Mouse (Mus musculus) MEL (cell line): ENCODE data around the gene Pax8. TPM values are rescaled to one million over a fixed set of nuclear protein-coding genes. Genes with fewer than 3 reads are reported as not detected.

Source experiments
- DNase-seq: peaks from one replicate; pipeline ENCODE4 v3.0.0; 2011; ENCODE audit warnings: low read depth, low spot score
- H3K27ac ChIP-seq: 2 replicates; pipeline ENCODE4 v1.5.1; 2012; ENCODE audit warnings: low read depth, mild to moderate bottlenecking, control low read depth, low read length, moderate library complexity; ENCODE audit not compliant: control insufficient read depth
- H3K27me3 ChIP-seq, 2 experiments: fragments of 150-350 bp in 1 of 2; sonication (generic) in 1 of 2; 2 replicates each; pipeline ENCODE4 v1.6.1; 2012; ENCODE audit warnings: low read length in 2 of 2, mild to moderate bottlenecking in 2 of 2, improper control_type of control experiment in 1 of 2, moderate library complexity in 1 of 2; ENCODE audit not compliant: insufficient read depth in 2 of 2, control insufficient read depth in 1 of 2
- H3K36me3 ChIP-seq, 2 experiments: 2 replicates each; pipeline ENCODE4 v1.6.1; 2012 to 2014; ENCODE audit warnings: low read length in 2 of 2, improper control_type of control experiment in 1 of 2, inconsistent platforms in 1 of 2, mild to moderate bottlenecking in 1 of 2; ENCODE audit not compliant: insufficient read depth in 2 of 2, control insufficient read depth in 1 of 2
- H3K4me1 ChIP-seq, 2 experiments: fragments of 150-350 bp in 1 of 2; sonication (generic) in 1 of 2; 2 replicates each; pipeline ENCODE4 v1.6.1; 2012; ENCODE audit warnings: low read length in 2 of 2, improper control_type of control experiment in 1 of 2, mild to moderate bottlenecking in 1 of 2; ENCODE audit not compliant: insufficient read depth in 2 of 2, control insufficient read depth in 1 of 2
- H3K4me3 ChIP-seq, 2 experiments: fragments of 150-350 bp in 1 of 2; sonication (generic) in 1 of 2; 2 replicates each; pipeline ENCODE4 v1.5.1; 2012; ENCODE audit warnings: low read depth in 2 of 2, low read length in 2 of 2, mild to moderate bottlenecking in 2 of 2, moderate library complexity in 2 of 2, control low read depth in 1 of 2, improper control_type of control experiment in 1 of 2; ENCODE audit not compliant: control insufficient read depth in 1 of 2, insufficient read depth in 1 of 2
- H3K79me2 ChIP-seq: 2 replicates; pipeline ENCODE4 v1.6.1; 2012; ENCODE audit warnings: mild to moderate bottlenecking, low read length, moderate library complexity; ENCODE audit not compliant: control insufficient read depth, poor library complexity, insufficient read depth
- H3K9ac ChIP-seq: 2 replicates; pipeline ENCODE4 v1.6.1; 2012; ENCODE audit warnings: low read depth, mild to moderate bottlenecking, control low read depth, low read length, moderate library complexity; ENCODE audit not compliant: control insufficient read depth, poor library complexity, severe bottlenecking
- H3K9me3 ChIP-seq: fragments of 150-350 bp; sonication (generic); replicated peaks from 2 replicates; pipeline ENCODE4 v1.6.1; 2012; ENCODE audit warnings: mild to moderate bottlenecking, low read length, improper control_type of control experiment, moderate library complexity; ENCODE audit not compliant: insufficient read depth
- BHLHE40 ChIP-seq: IDR thresholded peaks from 2 replicates; pipeline ENCODE4 v1.6.1; 2012; ENCODE audit warnings: low read depth, mild to moderate bottlenecking, inconsistent platforms, low read length, improper control_type of control experiment, borderline replicate concordance
- CHD1 ChIP-seq: IDR thresholded peaks from 2 replicates; pipeline ENCODE4 v1.6.1; 2012; ENCODE audit warnings: low read depth, mild to moderate bottlenecking, inconsistent platforms, low read length, improper control_type of control experiment
- CHD2 ChIP-seq: IDR thresholded peaks from 2 replicates; pipeline ENCODE4 v1.6.1; 2011; ENCODE audit warnings: low read length, improper control_type of control experiment
- CTCF ChIP-seq, 3 experiments: IDR thresholded peaks in 2 of 3; conservative IDR thresholded peaks in 1 of 3; 2 replicates each; pipeline ENCODE4 v1.5.1; 2011 to 2012; ENCODE audit warnings: low read length in 3 of 3, low read depth in 2 of 3, mild to moderate bottlenecking in 2 of 3, improper control_type of control experiment in 1 of 3, inconsistent platforms in 1 of 3, mixed read lengths in 1 of 3, moderate library complexity in 1 of 3; ENCODE audit not compliant: control insufficient read depth in 1 of 3, insufficient read depth in 1 of 3, poor library complexity in 1 of 3, severe bottlenecking in 1 of 3
- ELF1 ChIP-seq: IDR thresholded peaks from 2 replicates; pipeline ENCODE4 v1.6.1; 2014; ENCODE audit warnings: low read depth, mild to moderate bottlenecking, inconsistent platforms, low read length, improper control_type of control experiment, moderate library complexity
- GABPA ChIP-seq: IDR thresholded peaks from 2 replicates; pipeline ENCODE4 v1.6.1; 2012; ENCODE audit warnings: low read depth, mild to moderate bottlenecking, inconsistent platforms, low read length, improper control_type of control experiment, moderate library complexity
- GATA1 ChIP-seq: IDR thresholded peaks from 2 replicates; pipeline ENCODE4 v1.6.1; 2011; ENCODE audit warnings: low read depth, low read length, improper control_type of control experiment
- JUND ChIP-seq: IDR thresholded peaks from 2 replicates; pipeline ENCODE4 v1.6.1; 2011; ENCODE audit warnings: low read depth, mild to moderate bottlenecking, improper control_type of control experiment, low read length
- KAT2A ChIP-seq: conservative IDR thresholded peaks from 2 replicates; pipeline ENCODE4 v1.6.1; 2012; ENCODE audit warnings: low read depth, low read length, improper control_type of control experiment, inconsistent platforms
- MAFK ChIP-seq: IDR thresholded peaks from 2 replicates; pipeline ENCODE4 v1.6.1; 2011; ENCODE audit warnings: low read depth, mild to moderate bottlenecking, low read length, improper control_type of control experiment, borderline replicate concordance
- MAX ChIP-seq: IDR thresholded peaks from 2 replicates; pipeline ENCODE4 v1.6.1; 2011; ENCODE audit warnings: low read length, improper control_type of control experiment
- MXI1 ChIP-seq: IDR thresholded peaks from 2 replicates; pipeline ENCODE4 v1.6.1; 2011; ENCODE audit warnings: mild to moderate bottlenecking, low read depth, low read length, improper control_type of control experiment
- MYB ChIP-seq: IDR thresholded peaks from 2 replicates; pipeline ENCODE4 v1.6.1; 2011; ENCODE audit warnings: mild to moderate bottlenecking, low read depth, low read length, improper control_type of control experiment
- MYC ChIP-seq: IDR thresholded peaks from 2 replicates; pipeline ENCODE4 v1.6.1; 2011; ENCODE audit warnings: low read depth, mild to moderate bottlenecking, low read length, improper control_type of control experiment, moderate library complexity
- NELFE ChIP-seq: IDR thresholded peaks from 2 replicates; pipeline ENCODE4 v1.6.1; 2011; ENCODE audit warnings: low read depth, low read length, improper control_type of control experiment
- NRF1 ChIP-seq: IDR thresholded peaks from 2 replicates; pipeline ENCODE4 v1.6.1; 2014; ENCODE audit warnings: low read depth, mild to moderate bottlenecking, inconsistent platforms, low read length, improper control_type of control experiment, moderate library complexity; ENCODE audit not compliant: poor library complexity, insufficient read depth, severe bottlenecking
- POLR2A ChIP-seq, 2 experiments: IDR thresholded peaks; 2 replicates each; pipeline ENCODE4 v1.6.1; 2011 to 2012; ENCODE audit warnings: low read length in 2 of 2, mild to moderate bottlenecking in 2 of 2, control low read depth in 1 of 2, improper control_type of control experiment in 1 of 2, low read depth in 1 of 2, moderate library complexity in 1 of 2; ENCODE audit not compliant: control insufficient read depth in 1 of 2, insufficient read depth in 1 of 2, poor library complexity in 1 of 2
- POLR2AphosphoS2 ChIP-seq: IDR thresholded peaks from 2 replicates; pipeline ENCODE4 v1.6.1; 2011; ENCODE audit warnings: low read length, improper control_type of control experiment
- POLR2AphosphoS5 ChIP-seq: IDR thresholded peaks from 2 replicates; pipeline ENCODE4 v1.6.1; 2012; ENCODE audit warnings: low read depth, borderline replicate concordance, mild to moderate bottlenecking, inconsistent platforms, low read length, moderate library complexity, mixed read lengths
- RCOR1 ChIP-seq: IDR thresholded peaks from 2 replicates; pipeline ENCODE4 v1.6.1; 2012; ENCODE audit warnings: low read depth, mild to moderate bottlenecking, inconsistent platforms, low read length, improper control_type of control experiment
- TAL1 ChIP-seq: IDR thresholded peaks from 2 replicates; pipeline ENCODE4 v1.6.1; 2012; ENCODE audit warnings: mild to moderate bottlenecking, inconsistent platforms, low read length, moderate library complexity, mixed read lengths
- UBTF ChIP-seq: IDR thresholded peaks from 2 replicates; pipeline ENCODE4 v1.6.1; 2012; ENCODE audit warnings: low read depth, mild to moderate bottlenecking, inconsistent platforms, low read length, improper control_type of control experiment, moderate library complexity, borderline replicate concordance; ENCODE audit not compliant: insufficient read depth
- ZKSCAN1 ChIP-seq: IDR thresholded peaks from 2 replicates; pipeline ENCODE4 v1.6.1; 2012; ENCODE audit warnings: low read depth, mild to moderate bottlenecking, inconsistent platforms, low read length, improper control_type of control experiment, moderate library complexity
- polyA plus RNA-seq, 2 experiments: library from polyadenylated mRNA; stranded (reverse) in 1 of 2; unstranded in 1 of 2; fragments of >175 nt in 1 of 2; fragments of >200 nt in 1 of 2; gene quantifications; 2 replicates each; pipeline versions ENCODE4 v1.2.1 to v1.2.4; 2012; ENCODE audit warnings: low replicate concordance in 2 of 2, low read depth in 1 of 2; ENCODE audit not compliant: insufficient read length in 2 of 2, insufficient read depth in 1 of 2, missing spikeins in 1 of 2
- total RNA-seq: library from RNA; depleted of rRNA; stranded (reverse); fragments of 300-350 nt; gene quantifications from 2 replicates; pipeline ENCODE4 v1.2.3, GENCODE M21; 2012

The Pax8 gene
- total and polyA plus RNA-seq, 3 experiments, result not detected

GRCm38 (mm10) chr2:24382456-24383230, 92.8 kb downstream of the Pax8 start:
- Histone ChIP-seq H3K9me3 (no peaks in the 10 kb centered on the region), H3K27me3 (no peaks in the 10 kb centered on the region), H3K27ac (no peak overlapping the region), H3K79me2 (no peaks in the 10 kb centered on the region), H3K4me1 (no peaks in the 10 kb centered on the region), H3K4me3 (no peak overlapping the region), H3K36me3 (no peaks in the 10 kb centered on the region), H3K9ac (no peak overlapping the region)
- no peak for DNase-seq
- TF ChIP-seq BHLHE40 (no peak), ELF1 (no peak), RCOR1 (no peak), KAT2A (no peak), CHD2 (no peak), TAL1 (no peak), MAFK (no peak), NELFE (no peak)

DNA sequence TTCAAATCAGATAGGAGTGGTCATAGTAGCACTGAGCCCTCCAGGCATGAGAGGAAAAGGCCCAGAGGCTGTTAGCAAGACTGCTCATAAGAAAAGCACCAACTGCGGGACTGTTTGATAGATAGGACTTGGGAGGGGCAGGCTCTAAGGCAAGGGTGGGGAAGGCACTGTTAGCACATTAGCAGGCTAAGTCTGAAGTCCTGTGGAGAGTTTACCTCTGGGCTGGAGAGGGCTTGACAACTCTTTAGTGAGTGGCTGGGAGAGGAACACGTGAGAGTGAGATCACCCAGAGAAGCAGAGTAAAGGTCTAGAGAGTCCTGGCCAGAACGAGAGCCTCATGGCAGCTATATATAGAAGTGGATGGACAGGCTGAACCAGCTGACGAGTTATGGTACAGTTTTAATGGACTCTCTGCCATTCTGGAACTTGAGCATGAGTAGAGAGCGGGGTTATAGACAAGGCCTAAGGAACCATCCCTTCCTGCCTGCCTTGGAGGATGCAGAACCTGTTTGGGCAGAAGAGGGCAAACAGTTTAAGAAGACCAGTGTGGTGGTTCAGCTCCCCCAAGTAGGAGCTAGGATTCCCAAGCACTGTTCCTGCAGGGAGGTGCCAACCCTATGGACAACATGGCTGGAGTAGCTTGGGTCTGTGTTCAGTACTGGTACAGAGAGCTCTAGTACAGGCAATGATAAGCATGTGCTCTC, 96.5 kb downstream of the Pax8 start:
- Histone ChIP-seq H3K9ac (no peak overlapping the region), H3K9me3 (no peaks in the 10 kb centered on the region), H3K27ac (no peak overlapping the region), H3K4me3 (no peak overlapping the region), H3K79me2 (no peaks in the 10 kb centered on the region), H3K36me3 (no peaks in the 10 kb centered on the region), H3K27me3 (no peaks in the 10 kb centered on the region), H3K4me1 (no peaks in the 10 kb centered on the region)
- no peak for DNase-seq
- no peak for TF ChIP-seq MYC
- no peak for TF ChIP-seq JUND
- TF ChIP-seq MYB, result no peak
- no peak for TF ChIP-seq KAT2A
- TF ChIP-seq POLR2A (IDR thresholded peaks at IDR 0.05; ENCODE audit: control insufficient read depth in 1 of 2, insufficient read depth in 1 of 2, low read depth in 1 of 2, low read length in 2 of 2, poor library complexity in 1 of 2), result no peak
- no peak for TF ChIP-seq CTCF (IDR thresholded peaks at IDR 0.05 in 2 of 3, conservative IDR thresholded peaks at IDR 0.05 in 1 of 3; ENCODE audit: control insufficient read depth in 1 of 3, insufficient read depth in 1 of 3, low read depth in 2 of 3, low read length in 3 of 3, poor library complexity in 1 of 3, severe bottlenecking in 1 of 3)
- no peak for TF ChIP-seq MAX
- TF ChIP-seq POLR2AphosphoS5, result no peak
- no peak for TF ChIP-seq GATA1
- no peak for TF ChIP-seq POLR2AphosphoS2
- TF ChIP-seq GABPA, result no peak
- TF ChIP-seq CHD1, result no peak
- no peak for TF ChIP-seq MXI1
- TF ChIP-seq UBTF, result no peak
- no peak for TF ChIP-seq ZKSCAN1
- no peak for TF ChIP-seq TAL1
- no peak for TF ChIP-seq NRF1
- TF ChIP-seq CHD2, result no peak
